Mouse (Mus musculus): Measurements from ENCODE around the gene Olfr50.

The Olfr50 gene

DNA sequence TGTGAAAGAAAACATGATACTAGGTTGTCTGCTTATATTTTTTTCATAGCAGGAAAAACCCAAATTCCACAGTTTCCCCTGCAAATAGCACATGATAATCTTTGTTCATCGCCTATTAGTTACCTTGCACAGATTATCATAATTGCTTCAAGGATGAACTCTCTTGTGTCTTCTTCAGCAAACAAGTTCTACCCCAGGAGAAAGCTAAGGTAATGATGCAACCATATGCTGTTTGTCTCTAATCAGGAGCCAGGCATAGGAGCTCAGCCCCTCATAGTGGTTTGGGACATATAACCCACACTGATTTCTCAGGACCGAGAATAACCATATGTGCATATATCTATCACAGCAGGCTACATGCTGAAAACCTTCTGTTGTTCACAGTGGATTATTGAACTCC lies at the start of gene Olfr50:
Gene Olfr50, plus strand, starts transcription at position 301 of the 400 bp plus-strand sequence.
- no peak for DNase-seq (ENCODE audit: low read depth)

DNA sequence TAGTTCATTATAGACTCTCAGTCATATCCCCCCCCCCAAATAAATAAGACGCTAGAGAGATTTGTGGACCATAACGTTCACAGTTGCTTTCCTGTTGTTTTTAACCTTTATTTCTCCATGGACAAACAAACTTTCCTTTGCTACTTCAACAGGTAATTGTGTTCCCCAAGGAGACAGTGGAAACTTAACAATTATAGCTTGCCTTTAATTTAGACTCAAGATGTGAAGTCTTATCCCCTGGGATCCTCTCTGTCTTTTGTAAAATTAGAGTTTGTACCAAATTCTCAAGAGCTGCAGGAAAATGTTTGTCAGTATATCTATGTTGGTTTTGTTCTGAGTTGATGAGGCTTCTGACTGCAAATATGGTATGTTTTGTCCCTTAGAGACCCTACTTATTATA lies 6.4 kb upstream of the Olfr50 start, which contains the start of gene Olfr348:
Gene Olfr348, plus strand, starts transcription at position 301 of the 400 bp plus-strand sequence.
- DNase-seq (ENCODE audit: low read depth) = no peak

DNA sequence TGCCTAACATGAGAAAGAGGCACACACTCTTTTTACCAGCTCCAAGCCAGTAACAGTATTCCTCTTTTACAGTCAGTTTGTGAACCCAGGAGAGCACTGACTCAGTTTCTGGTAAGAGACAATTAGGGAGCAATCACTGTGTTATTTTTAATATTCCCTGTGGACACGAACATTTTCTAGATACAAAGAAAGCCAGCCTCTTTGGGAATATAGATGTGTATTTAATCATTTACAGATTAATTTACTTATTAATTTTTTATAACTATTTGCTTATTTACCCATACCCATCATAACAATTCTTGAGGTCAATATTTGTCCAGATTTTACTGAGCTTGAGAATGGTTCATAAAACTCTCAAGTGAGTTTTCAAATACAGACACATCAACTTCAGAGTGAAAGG lies 26.6 kb downstream of the Olfr50 start, which contains the start of gene Olfr3:
Gene Olfr3, minus strand, starts transcription at position 101 of the 400 bp plus-strand sequence.
- DNase-seq (ENCODE audit: low read depth) = no peak

DNA sequence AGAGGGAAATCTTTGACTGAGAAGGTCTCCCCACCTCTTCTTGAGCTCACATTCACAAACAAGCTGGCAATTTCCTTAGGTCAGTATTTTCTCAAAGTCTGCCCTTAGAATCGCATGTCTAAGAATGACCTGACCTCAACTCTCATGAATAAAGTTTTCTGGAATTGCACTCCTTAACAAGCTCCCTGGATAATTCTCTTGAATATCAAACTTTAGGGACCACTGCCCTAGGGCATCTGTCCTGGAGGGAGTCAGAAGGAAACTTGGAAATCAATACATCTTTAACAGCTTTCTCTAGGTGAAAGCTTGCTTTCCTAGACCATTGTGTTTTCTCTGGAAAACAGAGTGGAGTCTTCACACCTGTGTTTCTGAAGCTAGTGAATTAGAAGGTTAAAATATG lies 55.7 kb downstream of the Olfr50 start, which contains the start of gene Olfr350:
Gene Olfr350, plus strand, starts transcription at position 301 of the 400 bp plus-strand sequence.
- DNase-seq (ENCODE audit: low read depth) = no peak
